Mouse (Mus musculus) limb, embryonic 10.5 days (tissue): ENCODE measurements around the gene Gm10142. TPM values are rescaled to one million over a fixed set of nuclear protein-coding genes. Genes with fewer than 3 reads are reported as not detected.
"Not testable (repeated sequence)": the region's sequence is repeated elsewhere in the genome, so short reads cannot be mapped to it uniquely, and the experiment has no call there.

Experiments
- DNase-seq: peaks from one replicate; pipeline ENCODE4 v3.0.0-alpha.2; 2017; ENCODE audit warnings: low spot score
- H3K27ac ChIP-seq: fragments of 300-500 bp; sonication (generic); 2 replicates; pipeline ENCODE4 v1.5.1; 2016; ENCODE audit warnings: mild to moderate bottlenecking
- H3K27me3 ChIP-seq: fragments of 300-500 bp; sonication (generic); 2 replicates; pipeline ENCODE4 v1.6.1; 2016; ENCODE audit warnings: low read depth, mild to moderate bottlenecking; ENCODE audit not compliant: poor library complexity, severe bottlenecking
- H3K36me3 ChIP-seq: fragments of 300-500 bp; sonication (generic); 2 replicates; pipeline ENCODE4 v1.6.1; 2016; ENCODE audit warnings: mild to moderate bottlenecking, moderate library complexity
- H3K4me1 ChIP-seq: fragments of 300-500 bp; sonication (generic); 2 replicates; pipeline ENCODE4 v1.6.1; 2016
- H3K4me3 ChIP-seq: fragments of 300-500 bp; sonication (generic); 2 replicates; pipeline ENCODE4 v1.5.1; 2016; ENCODE audit warnings: mild to moderate bottlenecking, moderate library complexity
- H3K9me3 ChIP-seq: fragments of 300-500 bp; sonication (generic); replicated peaks from 2 replicates; pipeline ENCODE4 v1.6.1; 2016; ENCODE audit warnings: mild to moderate bottlenecking
- WGBS: fragments of 180-500 bp; shearing (Covaris S2); methylation state at CpG from one replicate; pipeline ENCODE4 v1.1.7; 2016; 5-methylcytosine and 5-hydroxymethylcytosine counted together
- polyA plus RNA-seq: library from polyadenylated mRNA; unstranded; fragments of >200 nt; fragmentation: Nextera tagmentation; extraction: Ambion mirVana; gene quantifications from 2 replicates; pipeline ENCODE4 v1.2.1, GENCODE M21; 2016

Gene Gm10142
- polyA plus RNA-seq, 1 experiment from 2014 or later: not detected

- no peak for DNase-seq
- Histone ChIP-seq H3K27me3 (no peaks in the 10 kb centered on the region), H3K27ac (no peak within 1 kb of the TSS), H3K4me3 (no peak within 1 kb of the TSS), H3K9me3 (0 out of 2 replicates have a peak, but pooled peaks cover 7% of the 10 kb centered on the region), H3K36me3 (no peaks in the 10 kb centered on the region), H3K4me1 (no peaks in the 10 kb centered on the region)
- WGBS: 92% methylated on average over 1 of the region's 1 CpGs
These were observed 9.3 kb upstream of the Gm10142 start, which contains the start of gene Gm10272 for GRCm38 (mm10) chr10:77706326-77706725. TSS of gene Gm10272 (plus strand) at chr10:77706626.

- Histone ChIP-seq H3K4me3 (no peak overlapping the region), H3K27me3 (no peaks in the 10 kb centered on the region), H3K9me3 (0 out of 2 replicates have a peak, but pooled peaks cover 3% of the 10 kb centered on the region), H3K4me1 (0 out of 2 replicates have a peak, but pooled peaks cover 2% of the 10 kb centered on the region), H3K36me3 (no peaks in the 10 kb centered on the region), H3K27ac (no peak overlapping the region)
- WGBS: 76% methylated on average over 3 of the region's 3 CpGs
- no peak for DNase-seq
These were observed 5.8 kb upstream of the Gm10142 start for GRCm38 (mm10) chr10:77709831-77710230.

- DNase-seq, H3K36me3 ChIP-seq, H3K4me3 ChIP-seq, H3K4me1 ChIP-seq, H3K9me3 ChIP-seq, H3K27me3 ChIP-seq, H3K27ac ChIP-seq: not testable (repeated sequence)
These were observed 4.5 kb upstream of the Gm10142 start, which contains the start of gene Gm10024 for GRCm38 (mm10) chr10:77711157-77711556. TSS of gene Gm10024 (plus strand) at chr10:77711457.

GRCm38 (mm10) chr10:77713734-77714133 lies 1.9 kb upstream of the Gm10142 start:
- no peaks in the 10 kb centered on the region for H3K36me3 ChIP-seq
- H3K4me1 ChIP-seq: 0 out of 2 replicates have a peak, but pooled peaks cover 2% of the 10 kb centered on the region
- no peaks in the 10 kb centered on the region for H3K9me3 ChIP-seq
- 73% methylated on average over 4 of the region's 4 CpGs for WGBS
- no peak for DNase-seq
- H3K4me3 ChIP-seq: no peak overlapping the region
- no peaks in the 10 kb centered on the region for H3K27me3 ChIP-seq
- no peak overlapping the region for H3K27ac ChIP-seq

- not testable (repeated sequence) for H3K4me1 ChIP-seq, H3K27ac ChIP-seq, H3K9me3 ChIP-seq, H3K27me3 ChIP-seq, DNase-seq, H3K4me3 ChIP-seq, H3K36me3 ChIP-seq
- WGBS: 83% methylated on average over 1 of the region's 1 CpGs
These were observed 4.7 kb downstream of the Gm10142 start, which contains the start of gene Krtap12-1 for GRCm38 (mm10) chr10:77720299-77720698. TSS of gene Krtap12-1 (plus strand) at chr10:77720599.

- Histone ChIP-seq H3K4me3 (no peak overlapping the region), H3K27me3 (no peaks in the 10 kb centered on the region), H3K36me3 (no peaks in the 10 kb centered on the region), H3K9me3 (no peaks in the 10 kb centered on the region), H3K4me1 (no peaks in the 10 kb centered on the region), H3K27ac (no peak overlapping the region)
- DNase-seq: no peak
- 78% methylated on average over 8 of the region's 8 CpGs for WGBS
These were observed 9.2 kb downstream of the Gm10142 start for GRCm38 (mm10) chr10:77724855-77725254.

- 36% methylated on average over 3 of the region's 3 CpGs for WGBS
- DNase-seq: no peak
- Histone ChIP-seq H3K4me1 (no peaks in the 10 kb centered on the region), H3K36me3 (no peaks in the 10 kb centered on the region), H3K4me3 (no peak within 1 kb of the TSS), H3K9me3 (no peaks in the 10 kb centered on the region), H3K27ac (no peak within 1 kb of the TSS), H3K27me3 (no peaks in the 10 kb centered on the region)
These were observed 10.6 kb downstream of the Gm10142 start, which contains the start of gene Gm10100 for GRCm38 (mm10) chr10:77726186-77726585. TSS of gene Gm10100 (plus strand) at chr10:77726486.

GRCm38 (mm10) chr10:77728280-77728679 lies 12.7 kb downstream of the Gm10142 start:
- no peak for DNase-seq

GRCm38 (mm10) chr10:77729241-77729640 lies 13.6 kb downstream of the Gm10142 start:
- no peaks in the 10 kb centered on the region for H3K27me3 ChIP-seq
- no peak overlapping the region for H3K4me3 ChIP-seq
- H3K36me3 ChIP-seq: no peaks in the 10 kb centered on the region
- no peaks in the 10 kb centered on the region for H3K9me3 ChIP-seq
- DNase-seq: peak; percentile 47
- H3K27ac ChIP-seq: no peak overlapping the region
- WGBS: 59% methylated on average over 4 of the region's 4 CpGs
- no peaks in the 10 kb centered on the region for H3K4me1 ChIP-seq

More at GRCm38 (mm10) chr10:77728280-77728679, 12.7 kb downstream of the Gm10142 start:
- H3K27me3 ChIP-seq: no peaks in the 10 kb centered on the region
- no peak overlapping the region for H3K4me3 ChIP-seq
- no peaks in the 10 kb centered on the region for H3K4me1 ChIP-seq
- H3K9me3 ChIP-seq: no peaks in the 10 kb centered on the region
- H3K36me3 ChIP-seq: no peaks in the 10 kb centered on the region
- H3K27ac ChIP-seq: no peak overlapping the region
- WGBS: 59% methylated on average over 4 of the region's 4 CpGs

GRCm38 (mm10) chr10:77735928-77736327 lies 20.3 kb downstream of the Gm10142 start:
- Histone ChIP-seq H3K27me3 (no peaks in the 10 kb centered on the region), H3K9me3 (no peaks in the 10 kb centered on the region), H3K4me3 (no peak overlapping the region), H3K36me3 (no peaks in the 10 kb centered on the region), H3K27ac (no peak overlapping the region), H3K4me1 (peaks cover 14% of the 10 kb centered on the region)
- DNase-seq: no peak
- WGBS: 100% methylated on average over 1 of the region's 1 CpGs

GRCm38 (mm10) chr10:77738929-77739328 lies 23.3 kb downstream of the Gm10142 start:
- no peaks in the 10 kb centered on the region for H3K9me3 ChIP-seq
- WGBS: 88% methylated on average over 4 of the region's 4 CpGs
- DNase-seq: no peak
- H3K27ac ChIP-seq: no peak overlapping the region
- H3K36me3 ChIP-seq: no peaks in the 10 kb centered on the region
- no peak overlapping the region for H3K4me3 ChIP-seq
- no peaks in the 10 kb centered on the region for H3K27me3 ChIP-seq
- H3K4me1 ChIP-seq: peaks cover 38% of the 10 kb centered on the region

GRCm38 (mm10) chr10:77741924-77742688 lies 26.5 kb downstream of the Gm10142 start, which contains the start of gene Gm18596:
TSS of gene Gm18596 (minus strand) at chr10:77742638.
- H3K4me3 ChIP-seq, H3K27me3 ChIP-seq, DNase-seq, H3K9me3 ChIP-seq, H3K36me3 ChIP-seq: not testable (repeated sequence)
- Histone ChIP-seq H3K4me1 (peaks cover 35% of the 10 kb centered on the region), H3K27ac (peak within 1 kb of the TSS; percentile 59; the same call in 1 of the 2 replicates)
- WGBS: 49% methylated on average over 5 of the region's 5 CpGs

- not testable (repeated sequence) for H3K27me3 ChIP-seq, H3K9me3 ChIP-seq, H3K4me3 ChIP-seq, DNase-seq, H3K36me3 ChIP-seq
- WGBS: 82% methylated on average over 1 of the region's 1 CpGs
- Histone ChIP-seq H3K4me1 (peaks cover 26% of the 10 kb centered on the region), H3K27ac (peak overlapping the region; percentile 46; the same call in 1 of the 2 replicates)
These were observed 35.1 kb downstream of the Gm10142 start for GRCm38 (mm10) chr10:77750686-77751085.
